Mouse (Mus musculus) heart, embryonic 10.5 days (tissue): ENCODE data around the gene Crybg3. TPM values are rescaled to one million over a fixed set of nuclear protein-coding genes. Genes with fewer than 3 reads are reported as not detected.
A peak's percentile ranks its signal among the peaks of the same experiment; 100 is the strongest.

Experiments
- DNase-seq: peaks from one replicate; pipeline ENCODE4 v3.0.0-alpha.2; 2017; ENCODE audit warnings: low spot score
- H3K27ac ChIP-seq: fragments of 300-500 bp; sonication (generic); 2 replicates; pipeline ENCODE4 v1.5.1; 2016; ENCODE audit warnings: mild to moderate bottlenecking
- H3K27me3 ChIP-seq: fragments of 300-500 bp; sonication (generic); 2 replicates; pipeline ENCODE4 v1.6.1; 2016; ENCODE audit warnings: mild to moderate bottlenecking; ENCODE audit not compliant: poor library complexity, insufficient read depth, severe bottlenecking
- H3K36me3 ChIP-seq: fragments of 300-500 bp; sonication (generic); 2 replicates; pipeline ENCODE4 v1.6.1; 2016; ENCODE audit warnings: mild to moderate bottlenecking, moderate library complexity
- H3K4me1 ChIP-seq: fragments of 300-500 bp; sonication (generic); 2 replicates; pipeline ENCODE4 v1.6.1; 2016; ENCODE audit warnings: mild to moderate bottlenecking
- H3K4me3 ChIP-seq: fragments of 300-500 bp; sonication (generic); 2 replicates; pipeline ENCODE4 v1.5.1; 2016; ENCODE audit warnings: mild to moderate bottlenecking, moderate library complexity
- H3K9me3 ChIP-seq: fragments of 300-500 bp; sonication (generic); 2 replicates; pipeline ENCODE4 v1.6.1; 2016; ENCODE audit warnings: mild to moderate bottlenecking, moderate library complexity
- WGBS: fragments of 180-500 bp; shearing (Covaris S2); methylation state at CpG from one replicate; pipeline ENCODE4 v1.1.7; 2016; 5-methylcytosine and 5-hydroxymethylcytosine counted together
- polyA plus RNA-seq: library from polyadenylated mRNA; unstranded; fragments of >200 nt; fragmentation: Nextera tagmentation; extraction: Ambion mirVana; gene quantifications from 2 replicates; pipeline ENCODE4 v1.2.1, GENCODE M21; 2016

Gene Crybg3
- polyA plus RNA-seq, 1 experiment from 2014 or later = 11.4 TPM

DNA sequence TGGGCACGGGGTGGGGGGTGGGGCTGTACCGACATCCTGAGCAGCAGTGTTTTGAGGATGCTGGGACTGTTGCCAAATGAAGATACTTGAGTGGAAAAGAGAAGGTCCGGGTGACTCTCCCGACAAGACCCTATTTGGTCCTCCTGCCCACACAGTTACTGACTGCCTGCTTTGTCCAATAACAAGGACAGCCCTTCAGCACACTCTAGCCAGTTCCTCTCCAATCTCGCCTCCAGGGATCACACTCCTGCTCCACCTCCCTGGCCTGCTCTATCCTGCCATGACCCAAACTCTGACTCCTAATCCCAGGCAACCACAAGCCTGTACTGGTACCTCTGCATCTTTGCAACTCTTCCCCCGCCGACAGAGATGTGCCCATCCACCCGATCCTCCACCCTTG is 30.9 kb downstream of the Crybg3 start:
- Histone ChIP-seq H3K4me1 (peaks cover 43% of the 10 kb centered on the region), H3K27ac (no peak overlapping the region), H3K27me3 (no peaks in the 10 kb centered on the region), H3K9me3 (no peaks in the 10 kb centered on the region), H3K4me3 (no peak overlapping the region), H3K36me3 (peaks cover 18% of the 10 kb centered on the region)
- peak; percentile 78 for DNase-seq
- WGBS = 51% methylated on average over 8 of the region's 8 CpGs

DNA sequence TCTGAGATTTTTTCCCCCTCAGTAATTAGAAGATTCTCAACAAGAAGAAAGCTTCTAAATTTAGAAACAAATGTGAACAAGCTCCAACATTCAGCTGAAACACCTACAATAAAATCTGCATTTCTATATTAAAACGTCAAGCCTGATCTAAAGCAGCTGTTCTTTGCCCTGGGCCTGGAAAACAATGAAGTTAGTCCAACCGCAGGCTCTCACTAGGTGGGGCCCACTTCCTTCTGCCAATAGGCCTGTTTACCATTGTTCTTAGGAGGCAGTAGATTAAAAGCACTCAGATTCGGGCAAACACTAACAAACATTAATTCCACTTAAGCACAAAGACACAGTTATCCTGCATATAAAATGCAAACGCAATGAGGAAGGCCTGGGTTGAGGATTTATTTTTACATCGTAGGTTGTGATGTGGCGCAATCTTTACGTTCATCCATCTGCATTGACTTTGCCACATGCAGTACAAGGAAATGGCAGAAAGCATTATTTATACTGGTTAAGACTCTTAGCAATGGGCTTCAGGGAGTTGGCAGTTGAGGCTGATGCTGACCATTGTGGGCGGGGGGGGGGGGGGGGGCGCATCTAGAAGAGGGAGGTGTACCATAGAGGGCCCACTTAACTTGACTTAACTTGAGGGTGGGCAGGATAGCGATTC is 32.9 kb downstream of the Crybg3 start:
- Histone ChIP-seq H3K4me1 (peaks cover 39% of the 10 kb centered on the region), H3K36me3 (peaks cover 22% of the 10 kb centered on the region), H3K4me3 (no peak overlapping the region), H3K9me3 (no peaks in the 10 kb centered on the region), H3K27ac (peak overlapping the region; percentile 47; the same call in 1 of the 2 replicates), H3K27me3 (no peaks in the 10 kb centered on the region)
- peak; percentile 52 for DNase-seq
- WGBS = 72% methylated on average over 10 of the region's 10 CpGs

DNA sequence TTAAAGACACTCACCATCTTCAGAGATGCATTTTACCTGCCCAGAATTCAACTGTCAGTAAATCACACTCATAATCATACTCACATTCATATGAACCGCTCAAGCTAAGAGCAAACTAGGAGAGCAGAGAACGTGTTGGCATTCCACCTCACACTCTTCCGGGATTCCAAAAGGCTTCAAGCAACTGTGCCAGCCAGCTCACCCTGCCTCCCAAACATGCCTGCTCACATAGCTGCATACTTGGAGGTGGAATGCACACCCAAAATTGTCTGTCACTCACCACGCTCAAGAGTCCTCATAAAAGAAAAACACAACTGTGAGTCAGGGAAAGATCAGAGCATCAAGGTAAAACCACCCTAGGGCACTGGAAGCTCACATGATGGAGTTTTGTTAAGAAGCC is 34.3 kb downstream of the Crybg3 start:
- H3K27me3 ChIP-seq = no peaks in the 10 kb centered on the region
- H3K27ac ChIP-seq = no peak overlapping the region
- peaks cover 39% of the 10 kb centered on the region for H3K4me1 ChIP-seq
- no peak overlapping the region for H3K4me3 ChIP-seq
- WGBS = 58% methylated on average over 4 of the region's 4 CpGs
- no peak for DNase-seq
- no peaks in the 10 kb centered on the region for H3K9me3 ChIP-seq
- H3K36me3 ChIP-seq = peaks cover 17% of the 10 kb centered on the region

GRCm38 (mm10) chr16:59565631-59566030 is 35.1 kb downstream of the Crybg3 start:
- Histone ChIP-seq H3K4me3 (no peak overlapping the region), H3K9me3 (no peaks in the 10 kb centered on the region), H3K36me3 (peaks cover 17% of the 10 kb centered on the region), H3K27ac (no peak overlapping the region), H3K27me3 (no peaks in the 10 kb centered on the region), H3K4me1 (peaks cover 39% of the 10 kb centered on the region)
- 83% methylated on average over 2 of the region's 2 CpGs for WGBS
- DNase-seq = no peak

- Histone ChIP-seq H3K4me3 (no peak overlapping the region), H3K36me3 (peaks cover 27% of the 10 kb centered on the region), H3K27me3 (no peaks in the 10 kb centered on the region), H3K4me1 (peaks cover 25% of the 10 kb centered on the region), H3K27ac (no peak overlapping the region), H3K9me3 (no peaks in the 10 kb centered on the region)
- DNase-seq = no peak
- WGBS = 84% methylated on average over 5 of the region's 5 CpGs
These were observed 36.8 kb downstream of the Crybg3 start for GRCm38 (mm10) chr16:59564025-59564424.

- Histone ChIP-seq H3K4me1 (no peaks in the 10 kb centered on the region), H3K4me3 (no peak overlapping the region), H3K9me3 (no peaks in the 10 kb centered on the region), H3K36me3 (peaks cover 56% of the 10 kb centered on the region), H3K27me3 (no peaks in the 10 kb centered on the region), H3K27ac (no peak overlapping the region)
- peak; percentile 30 for DNase-seq
- WGBS = 67% methylated on average over 22 of the region's 22 CpGs
These were observed 41.2 kb downstream of the Crybg3 start for GRCm38 (mm10) chr16:59559300-59560200.

DNA sequence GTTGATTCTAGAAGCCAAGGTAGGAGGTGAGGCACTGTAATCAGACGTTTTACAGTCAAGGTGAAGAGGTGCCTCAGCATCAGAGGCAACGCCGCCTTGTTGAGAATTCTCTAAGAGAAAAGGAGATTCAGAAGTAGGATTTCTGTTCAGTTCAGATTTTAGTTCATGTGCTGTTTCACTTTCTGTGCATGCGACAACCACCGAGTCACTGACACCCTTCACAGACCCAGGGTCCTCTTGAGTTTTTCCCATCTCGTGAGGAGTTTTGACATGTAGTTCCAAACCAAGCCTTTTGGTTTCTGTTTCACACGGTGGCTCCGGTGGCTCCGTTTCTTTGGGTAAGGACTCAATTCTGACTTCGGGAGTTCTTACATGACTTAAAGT is 41.9 kb downstream of the Crybg3 start:
- DNase-seq = peak; percentile 57
- no peaks in the 10 kb centered on the region for H3K27me3 ChIP-seq
- peaks cover 58% of the 10 kb centered on the region for H3K36me3 ChIP-seq
- no peaks in the 10 kb centered on the region for H3K4me1 ChIP-seq
- no peaks in the 10 kb centered on the region for H3K9me3 ChIP-seq
- 91% methylated on average over 10 of the region's 10 CpGs for WGBS
- H3K4me3 ChIP-seq = no peak overlapping the region
- H3K27ac ChIP-seq = no peak overlapping the region

GRCm38 (mm10) chr16:59553490-59554161 is 47.2 kb downstream of the Crybg3 start:
- Histone ChIP-seq H3K4me1 (peaks cover 6% of the 10 kb centered on the region; the same call in 1 of the 2 replicates), H3K27ac (no peak overlapping the region), H3K9me3 (no peaks in the 10 kb centered on the region), H3K27me3 (no peaks in the 10 kb centered on the region), H3K4me3 (no peak overlapping the region), H3K36me3 (peaks cover 59% of the 10 kb centered on the region)
- no peak for DNase-seq
- 81% methylated on average over 12 of the region's 12 CpGs for WGBS

DNA sequence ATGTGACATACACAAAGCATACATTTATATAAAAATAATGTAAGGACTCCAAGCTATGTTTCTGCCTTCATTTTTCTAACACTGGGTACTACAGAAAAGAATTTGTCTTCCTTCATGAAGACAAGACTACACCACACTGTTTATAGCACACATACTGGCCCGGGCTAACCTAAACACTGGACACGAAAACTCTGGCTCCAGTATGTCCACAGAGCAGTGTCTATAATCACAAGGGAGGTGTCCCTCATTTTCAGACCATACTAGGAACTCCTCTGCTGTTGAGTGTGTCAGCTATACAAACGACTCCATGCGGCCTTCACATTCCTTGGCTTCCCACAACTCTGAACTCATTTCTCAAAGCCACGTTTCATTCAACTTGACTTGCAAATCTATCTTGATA is 49.3 kb downstream of the Crybg3 start:
- WGBS = 84% methylated on average over 5 of the region's 5 CpGs
- no peak for DNase-seq
- H3K27ac ChIP-seq = no peak overlapping the region
- H3K36me3 ChIP-seq = peaks cover 38% of the 10 kb centered on the region
- no peaks in the 10 kb centered on the region for H3K9me3 ChIP-seq
- H3K4me3 ChIP-seq = no peak overlapping the region
- H3K27me3 ChIP-seq = no peaks in the 10 kb centered on the region
- peaks cover 18% of the 10 kb centered on the region for H3K4me1 ChIP-seq

DNA sequence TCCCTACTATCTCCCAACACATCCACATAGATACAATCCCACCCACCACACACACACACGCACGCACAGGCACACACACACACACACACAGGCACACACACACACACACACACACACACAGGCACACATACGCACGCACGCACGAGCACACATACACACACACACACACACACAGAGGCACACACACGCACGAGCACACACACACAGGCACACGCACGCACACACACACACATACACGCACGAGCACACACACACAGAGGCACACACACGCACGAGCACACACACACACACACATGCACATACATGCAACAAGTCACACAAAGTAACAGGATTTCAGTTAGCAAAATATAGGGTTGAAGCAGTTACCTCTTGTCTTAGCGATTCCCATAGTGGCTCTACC is 51.1 kb downstream of the Crybg3 start:
- Histone ChIP-seq H3K36me3 (peaks cover 23% of the 10 kb centered on the region), H3K9me3 (no peaks in the 10 kb centered on the region), H3K4me1 (peaks cover 18% of the 10 kb centered on the region), H3K27me3 (no peaks in the 10 kb centered on the region), H3K4me3 (no peak overlapping the region), H3K27ac (no peak overlapping the region)
- DNase-seq = no peak
- WGBS = 83% methylated on average over 15 of the region's 15 CpGs

GRCm38 (mm10) chr16:59548582-59548947 is 52.2 kb downstream of the Crybg3 start:
- Histone ChIP-seq H3K27me3 (no peaks in the 10 kb centered on the region), H3K4me3 (no peak overlapping the region), H3K27ac (no peak overlapping the region), H3K36me3 (peaks cover 12% of the 10 kb centered on the region; the same call in 1 of the 2 replicates), H3K9me3 (no peaks in the 10 kb centered on the region), H3K4me1 (peaks cover 18% of the 10 kb centered on the region)
- no peak for DNase-seq
- WGBS = 92% methylated on average over 4 of the region's 4 CpGs

- Histone ChIP-seq H3K9me3 (no peaks in the 10 kb centered on the region), H3K27me3 (no peaks in the 10 kb centered on the region), H3K4me1 (peaks cover 18% of the 10 kb centered on the region), H3K36me3 (peaks cover 12% of the 10 kb centered on the region; the same call in 1 of the 2 replicates), H3K27ac (peak overlapping the region; percentile 65), H3K4me3 (no peak overlapping the region)
- WGBS = 60% methylated on average over 14 of the region's 14 CpGs
- DNase-seq = no peak
These were observed 52.7 kb downstream of the Crybg3 start for GRCm38 (mm10) chr16:59547887-59548581.
